Mouse (Mus musculus): ENCODE results near the gene Cacng3.
A peak's percentile ranks its signal among the peaks of the same experiment; 100 is the strongest.

Cacng3 gene

GRCm38 (mm10) chr7:122670442-122670872 lies at the start of gene Cacng3:
Gene Cacng3, plus strand, starts transcription at chr7:122670492.
- DNase-seq: no peak

GRCm38 (mm10) chr7:122622125-122622774 lies 48.0 kb upstream of the Cacng3 start:
- no peak for DNase-seq

GRCm38 (mm10) chr7:122623753-122624152 lies 46.5 kb upstream of the Cacng3 start:
- DNase-seq: no peak

- DNase-seq: no peak
These were observed 42.2 kb upstream of the Cacng3 start for GRCm38 (mm10) chr7:122628050-122628449.

- no peak for DNase-seq
These were observed 39.9 kb upstream of the Cacng3 start for GRCm38 (mm10) chr7:122630386-122630785.

GRCm38 (mm10) chr7:122631151-122631550 lies 39.1 kb upstream of the Cacng3 start:
- DNase-seq: no peak

GRCm38 (mm10) chr7:122632946-122633345 lies 37.3 kb upstream of the Cacng3 start:
- DNase-seq: no peak

GRCm38 (mm10) chr7:122633463-122633862 lies 36.8 kb upstream of the Cacng3 start:
- no peak for DNase-seq

- DNase-seq: peak; percentile 24
These were observed 26.6 kb upstream of the Cacng3 start for GRCm38 (mm10) chr7:122643676-122644075.

- DNase-seq: peak; percentile 49
These were observed 21.0 kb upstream of the Cacng3 start for GRCm38 (mm10) chr7:122649306-122649705.

- DNase-seq: no peak
These were observed 17.8 kb upstream of the Cacng3 start for GRCm38 (mm10) chr7:122652523-122652922.

GRCm38 (mm10) chr7:122656671-122657070 lies 13.6 kb upstream of the Cacng3 start:
- DNase-seq: no peak

GRCm38 (mm10) chr7:122657423-122658126 lies 12.7 kb upstream of the Cacng3 start:
- DNase-seq: no peak

GRCm38 (mm10) chr7:122665311-122666049 lies 4.8 kb upstream of the Cacng3 start:
- no peak for DNase-seq

- DNase-seq: no peak
These were observed 2.4 kb upstream of the Cacng3 start for GRCm38 (mm10) chr7:122667903-122668302.

GRCm38 (mm10) chr7:122670873-122671641 lies 765 bp downstream of the Cacng3 start:
- peak; percentile 82 for DNase-seq

- peak; percentile 41 for DNase-seq
These were observed 2.7 kb downstream of the Cacng3 start for GRCm38 (mm10) chr7:122672981-122673380.

- peak; percentile 22 for DNase-seq
These were observed 4.9 kb downstream of the Cacng3 start for GRCm38 (mm10) chr7:122675207-122675606.

GRCm38 (mm10) chr7:122701751-122702150 lies 31.5 kb downstream of the Cacng3 start:
- peak; percentile 44 for DNase-seq

- peak; percentile 23 for DNase-seq
These were observed 32.2 kb downstream of the Cacng3 start for GRCm38 (mm10) chr7:122702443-122702842.

- DNase-seq: no peak
These were observed 36.4 kb downstream of the Cacng3 start for GRCm38 (mm10) chr7:122706736-122707135.

GRCm38 (mm10) chr7:122716299-122716698 lies 46.0 kb downstream of the Cacng3 start:
- no peak for DNase-seq

- no peak for DNase-seq
These were observed 48.2 kb downstream of the Cacng3 start for GRCm38 (mm10) chr7:122718540-122718939.
